In genomic region chr11:88993625-88994024, GRCm38 (mm10) we compare ENCODE assay signal across 9 mouse cellular contexts. TPM values are rescaled to one million over a fixed set of nuclear protein-coding genes. Genes with fewer than 3 reads are reported as not detected.
A peak's percentile ranks its signal among the peaks of the same experiment; 100 is the strongest.
DNase-seq lines count a peak whose midpoint lies in the region; ATAC-seq lines count a peak whose summit lies in the region.
"Had no signal": no experiment of that assay in that cellular context is flagged by ENCODE, and none has a peak within 500 bp of the region (broad histone marks: within the 10 kb centered on the region; RNA-seq: fewer than 3 reads in every experiment).

No protein-coding gene starts in this region.

- no peaks in the 10 kb centered on the region for H3K9me3 ChIP-seq in kidney, embryonic 14.5 days (ENCODE audit: control insufficient read depth, low read length)
- no peaks in the 10 kb centered on the region for H3K9me3 ChIP-seq in lung, embryonic 16.5 days (ENCODE audit: control insufficient read depth, low read length)
- H3K9me3 ChIP-seq: midbrain, embryonic 12.5 days had no signal

- ATAC-seq in kidney, embryonic 14.5 days (ENCODE audit: low FRiP score, low TSS enrichment) = peak; percentile 61; the same call in 1 of the 2 replicates
- peak; percentile 54 for ATAC-seq in lung, embryonic 16.5 days (ENCODE audit: low read depth)

- DNase-seq in right cerebral cortex, adult 18-20 months = peak; percentile 38
- DNase-seq in right cerebral cortex, postnatal 4 days = no peak
- DNase-seq in adrenal gland, adult 18-20 months (ENCODE audit: low spot score in 2 of 2) = peak; percentile 61 to 62
- DNase-seq in gastrocnemius, postnatal 10 days = peak; percentile 34
- DNase-seq in spleen, postnatal 10 days (ENCODE audit: low spot score in 2 of 2) = peak; percentile 52 to 81
- DNase-seq in cerebellum, adult 11 months = no peak

- no peak overlapping the region for H3K27ac ChIP-seq in kidney, embryonic 14.5 days (ENCODE audit: low read depth, low read length)
- H3K27ac ChIP-seq in lung, embryonic 16.5 days (ENCODE audit: low read length) = no peak overlapping the region
- H3K27ac ChIP-seq: midbrain, embryonic 12.5 days had no signal

- H3K4me2 ChIP-seq in kidney, embryonic 14.5 days (replicated peaks; ENCODE audit: low read depth, low read length) = no peak overlapping the region
- no peak overlapping the region for H3K4me2 ChIP-seq in lung, embryonic 16.5 days (ENCODE audit: low read depth, low read length)
- H3K4me2 ChIP-seq: midbrain, embryonic 12.5 days had no signal

- no peaks in the 10 kb centered on the region for H3K27me3 ChIP-seq in kidney, embryonic 14.5 days (ENCODE audit: control insufficient read depth, insufficient read depth, low read length)
- no peaks in the 10 kb centered on the region for H3K27me3 ChIP-seq in lung, embryonic 16.5 days (ENCODE audit: control insufficient read depth, insufficient read depth, low read depth, low read length)

- peaks cover 11% of the 10 kb centered on the region for H3K36me3 ChIP-seq in kidney, embryonic 14.5 days (ENCODE audit: control insufficient read depth, insufficient read depth, low read length)
- H3K36me3 ChIP-seq in lung, embryonic 16.5 days (ENCODE audit: control insufficient read depth, insufficient read depth, low read length) = no peaks in the 10 kb centered on the region

- H3K4me3 ChIP-seq in kidney, embryonic 14.5 days (ENCODE audit: low read length) = no peak overlapping the region
- H3K4me3 ChIP-seq in lung, embryonic 16.5 days (ENCODE audit: low read length) = no peak overlapping the region
- H3K4me3 ChIP-seq: midbrain, embryonic 12.5 days had no signal

- H3K4me1 ChIP-seq in kidney, embryonic 14.5 days (ENCODE audit: control insufficient read depth, insufficient read depth, low read length) = no peaks in the 10 kb centered on the region
- no peaks in the 10 kb centered on the region; the same call in 1 of the 2 replicates for H3K4me1 ChIP-seq in lung, embryonic 16.5 days (replicated peaks; ENCODE audit: control insufficient read depth, insufficient read depth, low read length)

- 20% methylated on average over 5 of the region's 5 CpGs for WGBS in kidney, embryonic 14.5 days
- WGBS in lung, embryonic 16.5 days = 12% methylated on average over 5 of the region's 5 CpGs

- no peak overlapping the region for H3K9ac ChIP-seq in kidney, embryonic 14.5 days (ENCODE audit: low read depth, low read length)
- no peak overlapping the region for H3K9ac ChIP-seq in lung, embryonic 16.5 days (ENCODE audit: low read length)
- H3K9ac ChIP-seq: midbrain, embryonic 12.5 days had no signal

RNA-seq across cellular contexts. Expression of gene Trim25, which starts 5.6 kb away (rescaled TPM):
- total RNA-seq in adrenal gland, adult 18-20 months (2021) = 100 to 1,000 TPM; 133 to 185 TPM
- 10 to 100 TPM; 18.0 to 20.0 TPM for total RNA-seq in gastrocnemius, postnatal 10 days (2021)
- 11.5 and 13.2 TPM in 2 replicates for polyA plus RNA-seq in kidney, embryonic 14.5 days (2014; fragmentation: Nextera tagmentation; extraction: Ambion mirVana)
- polyA plus RNA-seq in lung, embryonic 16.5 days (2015; fragmentation: Nextera tagmentation; extraction: Ambion mirVana) = 24.2 and 27.3 TPM in 2 replicates

RNA-seq across cellular contexts. Expression of gene Coil, which starts 23.6 kb away (rescaled TPM):
- 1 to 10 TPM; 9.0 to 9.4 TPM for total RNA-seq in adrenal gland, adult 18-20 months (2021)
- 1 to 10 TPM; 3.9 to 5.7 TPM for total RNA-seq in gastrocnemius, postnatal 10 days (2021)
- 12.1 and 14.5 TPM in 2 replicates for polyA plus RNA-seq in kidney, embryonic 14.5 days (2014; fragmentation: Nextera tagmentation; extraction: Ambion mirVana)
- 11.9 and 13.7 TPM in 2 replicates for polyA plus RNA-seq in lung, embryonic 16.5 days (2015; fragmentation: Nextera tagmentation; extraction: Ambion mirVana)

RNA-seq across cellular contexts. Expression of gene Elobl, which starts 26.9 kb away (rescaled TPM):
- total RNA-seq in adrenal gland, adult 18-20 months (2021) = not detected
- total RNA-seq in gastrocnemius, postnatal 10 days (2021) = not detected
- polyA plus RNA-seq in kidney, embryonic 14.5 days (2014; fragmentation: Nextera tagmentation; extraction: Ambion mirVana) = not detected in 2 replicates
- not detected in 2 replicates for polyA plus RNA-seq in lung, embryonic 16.5 days (2015; fragmentation: Nextera tagmentation; extraction: Ambion mirVana)
- polyA plus RNA-seq: midbrain, embryonic 12.5 days had no signal

RNA-seq across cellular contexts. Expression of gene Scpep1, which starts 38.4 kb away (rescaled TPM):
- total RNA-seq in adrenal gland, adult 18-20 months (2021) = 100 to 1,000 TPM; 108 to 245 TPM
- 10 to 100 TPM; 27.2 to 30.4 TPM for total RNA-seq in gastrocnemius, postnatal 10 days (2021)
- 90.5 and 110 TPM in 2 replicates for polyA plus RNA-seq in kidney, embryonic 14.5 days (2014; fragmentation: Nextera tagmentation; extraction: Ambion mirVana)
- 89.8 and 90.8 TPM in 2 replicates for polyA plus RNA-seq in lung, embryonic 16.5 days (2015; fragmentation: Nextera tagmentation; extraction: Ambion mirVana)

Comparison
In these comparisons a context has a peak if more than half of its experiments do, and no peak if none do; other contexts are left out.
1. DNase-seq: peak in right cerebral cortex, adult 18-20 months (single experiment), adrenal gland, adult 18-20 months (2 of 2), gastrocnemius, postnatal 10 days (single experiment) and spleen, postnatal 10 days (2 of 2); none in right cerebral cortex, postnatal 4 days (single experiment) and cerebellum, adult 11 months (single experiment).
2. RNA of gene Trim25, which starts 5.6 kb away (total RNA-seq): 133 to 185 TPM in adrenal gland, adult 18-20 months; 18.0 to 20.0 TPM in gastrocnemius, postnatal 10 days; every median in the first group is over 4 times any median in the second.